In genomic region chr12:77715979-77716378, GRCm38 (mm10) we compare ENCODE assay signal across 16 mouse cellular contexts.
DNase-seq lines count a peak whose midpoint lies in the region; ATAC-seq and TF ChIP-seq lines count a peak whose summit lies in the region.
"Had no signal": no experiment of that assay in that cellular context is flagged by ENCODE, and none has a peak within 500 bp of the region (broad histone marks: within the 10 kb centered on the region; RNA-seq: fewer than 3 reads in every experiment).

No protein-coding gene starts in this region.

- H3K9ac ChIP-seq in hindbrain, embryonic 12.5 days = no peak overlapping the region
- no peak overlapping the region for H3K9ac ChIP-seq in midbrain, embryonic 15.5 days
- H3K9ac ChIP-seq: heart, embryonic 12.5 days had no signal

- no peak overlapping the region for H3K4me3 ChIP-seq in embryonic facial prominence, embryonic 10.5 days
- H3K4me3 ChIP-seq in hindbrain, embryonic 12.5 days = no peak overlapping the region
- no peak overlapping the region for H3K4me3 ChIP-seq in midbrain, embryonic 15.5 days
- H3K4me3 ChIP-seq in thymus, adult 2 months (ENCODE audit: control insufficient read depth, insufficient read depth, low read length) = no peak overlapping the region
- H3K4me3 ChIP-seq: heart, embryonic 12.5 days; left cerebral cortex, adult 2 months had no signal

- H3K36me3 ChIP-seq in embryonic facial prominence, embryonic 10.5 days (replicated peaks) = no peaks in the 10 kb centered on the region
- H3K36me3 ChIP-seq in hindbrain, embryonic 12.5 days = no peaks in the 10 kb centered on the region
- no peaks in the 10 kb centered on the region for H3K36me3 ChIP-seq in midbrain, embryonic 15.5 days (replicated peaks)
- H3K36me3 ChIP-seq in thymus, adult 2 months (ENCODE audit: control insufficient read depth, insufficient read depth, low read length) = no peaks in the 10 kb centered on the region
- H3K36me3 ChIP-seq: heart, embryonic 12.5 days had no signal

- ATAC-seq in hindbrain, embryonic 12.5 days (ENCODE audit: low FRiP score) = peak; percentile 90
- ATAC-seq in midbrain, embryonic 15.5 days (replicated peaks) = peak; percentile 90
- ATAC-seq: CD4-positive, CD25-positive, alpha-beta regulatory T cell, adult 4 months; inflammation-experienced regulatory T-cells, adult 6 months; Patski had no signal

- TF ChIP-seq POLR2A in thymus, adult 2 months (IDR thresholded peaks at IDR 0.05; ENCODE audit: control insufficient read depth, extremely low read depth, insufficient read depth, low read length, poor library complexity) = no peak

- H3K4me2 ChIP-seq in hindbrain, embryonic 12.5 days (replicated peaks) = no peak overlapping the region
- no peak overlapping the region for H3K4me2 ChIP-seq in midbrain, embryonic 15.5 days
- H3K4me2 ChIP-seq: heart, embryonic 12.5 days had no signal

- DNase-seq in R1 (ENCODE audit: low read depth, low spot score) = peak; percentile 36
- DNase-seq in embryonic facial prominence, embryonic 10.5 days (ENCODE audit: low spot score) = peak; percentile 26
- no peak for DNase-seq in B cell, adult 2 months
- no peak for DNase-seq in spleen, postnatal 14 days (ENCODE audit: low spot score in 2 of 2)
- DNase-seq in thymus, adult 2 months = no peak
- DNase-seq in layer of hippocampus, adult 9-10 months (ENCODE audit: low spot score) = no peak
- DNase-seq: cerebellum, adult 9-10 months; gastrocnemius, postnatal 10 days; liver had no signal

- no peak for TF ChIP-seq CTCF in thymus, adult 2 months (IDR thresholded peaks at IDR 0.05; ENCODE audit: borderline replicate concordance, control insufficient read depth, extremely low read depth, insufficient read depth, low read length, poor library complexity)

- no peaks in the 10 kb centered on the region for H3K9me3 ChIP-seq in embryonic facial prominence, embryonic 10.5 days
- no peaks in the 10 kb centered on the region for H3K9me3 ChIP-seq in hindbrain, embryonic 12.5 days (replicated peaks)
- no peaks in the 10 kb centered on the region for H3K9me3 ChIP-seq in midbrain, embryonic 15.5 days

- H3K27ac ChIP-seq in embryonic facial prominence, embryonic 10.5 days (replicated peaks) = no peak overlapping the region; the same call in 1 of the 2 replicates
- 0 out of 2 replicates have a peak overlapping the region, but pooled peaks have one; percentile 12 for H3K27ac ChIP-seq in hindbrain, embryonic 12.5 days
- H3K27ac ChIP-seq in midbrain, embryonic 15.5 days = peak overlapping the region; percentile 49; the same call in 1 of the 2 replicates
- H3K27ac ChIP-seq in thymus, adult 2 months (ENCODE audit: control insufficient read depth, insufficient read depth, low read length) = no peak overlapping the region
- H3K27ac ChIP-seq: left cerebral cortex, adult 2 months had no signal

- H3K27me3 ChIP-seq in embryonic facial prominence, embryonic 10.5 days (replicated peaks; ENCODE audit: low read depth, poor library complexity, severe bottlenecking) = no peaks in the 10 kb centered on the region
- H3K27me3 ChIP-seq in hindbrain, embryonic 12.5 days = no peaks in the 10 kb centered on the region
- no peaks in the 10 kb centered on the region for H3K27me3 ChIP-seq in midbrain, embryonic 15.5 days (replicated peaks)
- no peaks in the 10 kb centered on the region for H3K27me3 ChIP-seq in thymus, adult 2 months (ENCODE audit: control insufficient read depth, insufficient read depth, low read length)
- H3K27me3 ChIP-seq: heart, embryonic 12.5 days had no signal

- H3K4me1 ChIP-seq in embryonic facial prominence, embryonic 10.5 days = peaks cover 8% of the 10 kb centered on the region
- H3K4me1 ChIP-seq in hindbrain, embryonic 12.5 days = peaks cover 7% of the 10 kb centered on the region; the same call in 1 of the 2 replicates
- H3K4me1 ChIP-seq in midbrain, embryonic 15.5 days = peaks cover 14% of the 10 kb centered on the region; the same call in 1 of the 2 replicates
- H3K4me1 ChIP-seq in thymus, adult 2 months (replicated peaks; ENCODE audit: control insufficient read depth, insufficient read depth, low read length) = no peaks in the 10 kb centered on the region
- H3K4me1 ChIP-seq: heart, embryonic 12.5 days had no signal

- WGBS in embryonic facial prominence, embryonic 10.5 days = 12% methylated on average over 2 of the region's 2 CpGs
- WGBS in hindbrain, embryonic 12.5 days = 18% methylated on average over 2 of the region's 2 CpGs
- WGBS in midbrain, embryonic 15.5 days = 2% methylated on average over 2 of the region's 2 CpGs
- 85% methylated on average over 2 of the region's 2 CpGs for WGBS in thymus, adult 2 months

Comparison
In these comparisons a context has a peak if more than half of its experiments do, and no peak if none do; other contexts are left out.
1. DNase-seq: peak in R1 (single experiment) and embryonic facial prominence, embryonic 10.5 days (single experiment); none in B cell, adult 2 months (0 of 2), spleen, postnatal 14 days (0 of 2), thymus, adult 2 months (single experiment) and layer of hippocampus, adult 9-10 months (single experiment).
2. H3K27ac ChIP-seq: peak in hindbrain, embryonic 12.5 days (single experiment) and midbrain, embryonic 15.5 days (single experiment); none in embryonic facial prominence, embryonic 10.5 days (single experiment) and thymus, adult 2 months (single experiment).